Mouse (Mus musculus): ENCODE data around the gene Stra6. TPM values are rescaled to one million over a fixed set of nuclear protein-coding genes. Genes with fewer than 3 reads are reported as not detected.

The Stra6 gene
- total RNA-seq, 1 experiment, result 4.5 TPM

DNA sequence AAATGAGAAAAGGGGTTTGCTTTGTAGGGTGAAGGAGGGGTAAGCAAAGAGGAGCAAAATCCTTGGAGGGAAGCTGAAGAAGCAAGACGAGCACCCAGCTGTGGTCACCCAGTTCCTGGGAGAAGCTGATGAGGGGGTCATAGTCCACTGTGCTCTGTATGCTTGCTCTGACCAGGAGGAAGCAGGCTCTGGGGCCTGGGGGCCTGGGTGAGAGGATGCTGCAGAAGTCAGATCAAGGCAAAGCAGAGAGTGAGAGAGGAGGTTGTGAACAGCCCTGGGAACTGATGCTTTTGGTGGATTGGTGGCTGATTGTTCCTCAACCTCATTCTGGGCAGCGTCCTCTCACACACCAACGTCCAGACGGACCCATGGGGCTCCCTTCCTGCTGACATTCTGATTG lies 113.6 kb downstream of the Stra6 start:
- Histone ChIP-seq H3K4me1 (ENCODE audit: control insufficient read depth in 2 of 2, insufficient read depth in 2 of 2, low read length in 2 of 2, poor library complexity in 1 of 2) (peaks cover 0 to 5% of the 10 kb centered on the region in 2 experiments; a peak in 1 of 4 replicates), H3K27ac (ENCODE audit: insufficient read depth, low read depth, low read length, poor library complexity, severe bottlenecking) (no peak overlapping the region), H3K4me3 (ENCODE audit: insufficient read depth in 1 of 2, low read depth in 1 of 2, low read length in 2 of 2, poor library complexity in 1 of 2, severe bottlenecking in 1 of 2) (no peak overlapping the region), H3K9ac (ENCODE audit: insufficient read depth, low read depth, low read length, poor library complexity, severe bottlenecking) (no peak overlapping the region), H3K36me3 (ENCODE audit: control insufficient read depth, insufficient read depth, low read length, poor library complexity, severe bottlenecking) (no peaks in the 10 kb centered on the region), H3K9me3 (ENCODE audit: control insufficient read depth, insufficient read depth, low read depth, low read length) (no peaks in the 10 kb centered on the region)
- no peak for DNase-seq (ENCODE audit: low read depth, low spot score)
- TF ChIP-seq CHD2 (IDR thresholded peaks at IDR 0.05; ENCODE audit: low read depth, low read length), result no peak
- TF ChIP-seq HCFC1 (IDR thresholded peaks at IDR 0.05; ENCODE audit: borderline replicate concordance, insufficient read depth, low read length), result no peak
- no peak for TF ChIP-seq ZC3H11A (IDR thresholded peaks at IDR 0.05; ENCODE audit: borderline replicate concordance, low read depth, low read length)
- TF ChIP-seq MAFK (IDR thresholded peaks at IDR 0.05; ENCODE audit: insufficient read depth, low read depth, low read length), result no peak
- TF ChIP-seq ZNF384 (IDR thresholded peaks at IDR 0.05; ENCODE audit: low read depth, low read length), result no peak
- in situ Hi-C loops (cut with MboI; ENCODE audit: low sequenced_read_pairs in 2 of 2, unreplicated experiment in 2 of 2), result no loop called here

DNA sequence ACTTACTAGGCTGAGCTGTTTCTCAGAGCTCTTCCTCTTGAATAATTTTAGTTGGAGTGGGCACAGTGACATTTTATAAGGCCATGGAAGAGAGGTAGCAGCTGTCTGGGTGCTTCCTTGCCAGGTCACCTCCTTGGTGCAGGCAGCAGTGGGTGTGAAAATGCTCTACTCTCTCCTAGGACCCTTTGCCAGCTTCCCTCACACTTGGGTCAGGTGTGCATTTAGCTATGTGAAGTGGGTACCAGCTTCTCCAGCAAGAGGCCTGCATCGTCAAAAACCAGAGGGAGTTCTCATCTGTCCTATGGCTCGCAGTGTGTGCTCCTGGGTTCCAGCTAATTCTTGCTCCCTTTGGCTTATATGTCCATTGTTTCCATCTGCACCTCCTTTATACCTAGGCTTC lies 115.8 kb downstream of the Stra6 start:
- no peaks in the 10 kb centered on the region for H3K36me3 ChIP-seq (ENCODE audit: control insufficient read depth, insufficient read depth, low read length, poor library complexity, severe bottlenecking)
- TF ChIP-seq ZC3H11A (IDR thresholded peaks at IDR 0.05; ENCODE audit: borderline replicate concordance, low read depth, low read length) (no peak), ZNF384 (IDR thresholded peaks at IDR 0.05; ENCODE audit: low read depth, low read length) (no peak), MAFK (IDR thresholded peaks at IDR 0.05; ENCODE audit: insufficient read depth, low read depth, low read length) (no peak), CHD2 (IDR thresholded peaks at IDR 0.05; ENCODE audit: low read depth, low read length) (no peak), HCFC1 (IDR thresholded peaks at IDR 0.05; ENCODE audit: borderline replicate concordance, insufficient read depth, low read length) (no peak)
- H3K9ac ChIP-seq (ENCODE audit: insufficient read depth, low read depth, low read length, poor library complexity, severe bottlenecking), result no peak overlapping the region
- no peak overlapping the region for H3K27ac ChIP-seq (ENCODE audit: insufficient read depth, low read depth, low read length, poor library complexity, severe bottlenecking)
- no peaks in the 10 kb centered on the region for H3K9me3 ChIP-seq (ENCODE audit: control insufficient read depth, insufficient read depth, low read depth, low read length)
- in situ Hi-C loops (cut with MboI; ENCODE audit: low sequenced_read_pairs in 2 of 2, unreplicated experiment in 2 of 2), result no loop called here
- no peak overlapping the region for H3K4me3 ChIP-seq (ENCODE audit: insufficient read depth in 1 of 2, low read depth in 1 of 2, low read length in 2 of 2, poor library complexity in 1 of 2, severe bottlenecking in 1 of 2)
- DNase-seq (ENCODE audit: low read depth, low spot score), result no peak
- H3K4me1 ChIP-seq (ENCODE audit: control insufficient read depth in 2 of 2, insufficient read depth in 2 of 2, low read length in 2 of 2, poor library complexity in 1 of 2), result peaks cover 0 to 5% of the 10 kb centered on the region in 2 experiments; a peak in 1 of 4 replicates

DNA sequence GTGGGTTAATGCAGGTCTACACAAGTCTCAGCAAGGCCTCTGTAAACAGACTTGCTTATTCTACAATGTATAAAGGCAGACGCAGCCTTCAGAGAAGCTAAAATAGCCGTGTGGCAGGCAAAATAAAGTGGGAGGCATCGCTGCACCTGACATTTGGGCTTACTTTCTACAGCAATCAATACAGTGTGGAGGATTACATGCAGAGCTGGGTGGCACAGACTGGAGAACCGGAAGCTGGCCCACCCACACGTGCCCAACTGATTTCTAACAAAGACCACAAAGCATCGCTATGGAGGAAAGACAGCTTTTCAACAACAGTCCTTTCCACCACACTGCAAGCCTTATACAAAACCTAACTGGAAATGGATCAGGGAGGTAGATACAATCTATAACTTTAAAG lies 120.9 kb downstream of the Stra6 start:
- Histone ChIP-seq H3K4me1 (ENCODE audit: control insufficient read depth in 2 of 2, insufficient read depth in 2 of 2, low read length in 2 of 2, poor library complexity in 1 of 2) (no peaks in the 10 kb centered on the region), H3K36me3 (ENCODE audit: control insufficient read depth, insufficient read depth, low read length, poor library complexity, severe bottlenecking) (no peaks in the 10 kb centered on the region), H3K4me3 (ENCODE audit: insufficient read depth in 1 of 2, low read depth in 1 of 2, low read length in 2 of 2, poor library complexity in 1 of 2, severe bottlenecking in 1 of 2) (no peak overlapping the region), H3K9me3 (ENCODE audit: control insufficient read depth, insufficient read depth, low read depth, low read length) (no peaks in the 10 kb centered on the region), H3K27ac (ENCODE audit: insufficient read depth, low read depth, low read length, poor library complexity, severe bottlenecking) (no peak overlapping the region), H3K9ac (ENCODE audit: insufficient read depth, low read depth, low read length, poor library complexity, severe bottlenecking) (no peak overlapping the region)
- TF ChIP-seq CHD2 (IDR thresholded peaks at IDR 0.05; ENCODE audit: low read depth, low read length) (no peak), ZNF384 (IDR thresholded peaks at IDR 0.05; ENCODE audit: low read depth, low read length) (no peak), MAFK (IDR thresholded peaks at IDR 0.05; ENCODE audit: insufficient read depth, low read depth, low read length) (no peak), ZC3H11A (IDR thresholded peaks at IDR 0.05; ENCODE audit: borderline replicate concordance, low read depth, low read length) (no peak), HCFC1 (IDR thresholded peaks at IDR 0.05; ENCODE audit: borderline replicate concordance, insufficient read depth, low read length) (no peak)
- in situ Hi-C loops (cut with MboI; ENCODE audit: low sequenced_read_pairs in 2 of 2, unreplicated experiment in 2 of 2), result no loop called here
- DNase-seq (ENCODE audit: low read depth, low spot score), result no peak

DNA sequence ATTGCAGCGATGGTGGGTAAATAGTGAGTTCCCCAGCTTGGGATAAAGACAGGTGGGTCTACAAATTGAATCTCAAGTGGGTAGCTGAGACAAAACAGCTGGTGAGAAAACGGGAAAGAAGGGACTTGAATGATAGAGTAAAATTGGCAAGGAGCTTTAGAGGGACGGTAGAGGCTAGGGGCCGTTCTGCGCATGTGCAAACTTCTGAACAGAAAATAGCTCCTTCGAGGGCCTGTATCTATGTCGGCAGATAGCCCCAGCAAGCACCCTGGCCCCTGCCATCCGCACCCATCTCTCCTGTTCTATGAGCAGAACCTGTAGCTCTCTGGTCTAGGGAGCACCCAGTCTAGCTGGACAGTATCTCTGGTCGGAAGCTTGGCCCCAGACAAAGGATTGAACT lies 130.6 kb downstream of the Stra6 start:
- no peaks in the 10 kb centered on the region for H3K9me3 ChIP-seq (ENCODE audit: control insufficient read depth, insufficient read depth, low read depth, low read length)
- TF ChIP-seq ZNF384 (IDR thresholded peaks at IDR 0.05; ENCODE audit: low read depth, low read length), result no peak
- no peak for TF ChIP-seq ZC3H11A (IDR thresholded peaks at IDR 0.05; ENCODE audit: borderline replicate concordance, low read depth, low read length)
- TF ChIP-seq CHD2 (IDR thresholded peaks at IDR 0.05; ENCODE audit: low read depth, low read length), result no peak
- H3K36me3 ChIP-seq (ENCODE audit: control insufficient read depth, insufficient read depth, low read length, poor library complexity, severe bottlenecking), result no peaks in the 10 kb centered on the region
- no peak for DNase-seq (ENCODE audit: low read depth, low spot score)
- in situ Hi-C loops (cut with MboI; ENCODE audit: low sequenced_read_pairs in 2 of 2, unreplicated experiment in 2 of 2), result no loop called here
- H3K4me3 ChIP-seq (ENCODE audit: insufficient read depth in 1 of 2, low read depth in 1 of 2, low read length in 2 of 2, poor library complexity in 1 of 2, severe bottlenecking in 1 of 2), result no peak overlapping the region
- H3K9ac ChIP-seq (ENCODE audit: insufficient read depth, low read depth, low read length, poor library complexity, severe bottlenecking), result no peak overlapping the region
- no peak overlapping the region for H3K27ac ChIP-seq (ENCODE audit: insufficient read depth, low read depth, low read length, poor library complexity, severe bottlenecking)
- peaks cover 2 to 25% of the 10 kb centered on the region in 2 experiments; a peak in 2 of 4 replicates for H3K4me1 ChIP-seq (ENCODE audit: control insufficient read depth in 2 of 2, insufficient read depth in 2 of 2, low read length in 2 of 2, poor library complexity in 1 of 2)

DNA sequence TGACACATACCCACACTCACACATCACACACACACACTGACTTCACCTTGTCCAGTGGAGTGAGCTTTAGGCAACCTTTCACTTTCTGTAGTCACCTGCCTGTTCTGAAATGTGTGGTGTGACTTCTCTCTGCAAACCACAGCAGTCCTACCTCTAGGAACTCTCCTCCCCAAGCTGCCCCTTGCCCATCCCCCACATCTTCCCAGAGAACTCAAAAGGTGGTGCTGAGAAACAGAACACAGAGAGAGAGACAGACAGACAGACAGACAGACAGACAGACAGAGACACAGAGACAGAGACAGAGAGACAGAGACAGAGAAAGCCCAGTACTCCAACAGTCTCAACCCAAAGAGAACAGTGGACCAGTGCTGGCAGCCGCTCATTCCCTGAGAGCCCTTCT lies 132.1 kb downstream of the Stra6 start:
- no peak for DNase-seq (ENCODE audit: low read depth, low spot score)
- H3K4me3 ChIP-seq (ENCODE audit: insufficient read depth in 1 of 2, low read depth in 1 of 2, low read length in 2 of 2, poor library complexity in 1 of 2, severe bottlenecking in 1 of 2), result no peak overlapping the region

More for the DNA sequence above, 132.1 kb downstream of the Stra6 start:
- H3K4me1 ChIP-seq (ENCODE audit: control insufficient read depth in 2 of 2, insufficient read depth in 2 of 2, low read length in 2 of 2, poor library complexity in 1 of 2), result peaks cover 2 to 32% of the 10 kb centered on the region in 2 experiments; a peak in 2 of 4 replicates
- TF ChIP-seq HCFC1 (IDR thresholded peaks at IDR 0.05; ENCODE audit: borderline replicate concordance, insufficient read depth, low read length), result no peak
- TF ChIP-seq CHD2 (IDR thresholded peaks at IDR 0.05; ENCODE audit: low read depth, low read length), result no peak
- TF ChIP-seq ZNF384 (IDR thresholded peaks at IDR 0.05; ENCODE audit: low read depth, low read length), result no peak
- TF ChIP-seq MAFK (IDR thresholded peaks at IDR 0.05; ENCODE audit: insufficient read depth, low read depth, low read length), result no peak
- TF ChIP-seq ZC3H11A (IDR thresholded peaks at IDR 0.05; ENCODE audit: borderline replicate concordance, low read depth, low read length), result no peak
- no peak overlapping the region for H3K9ac ChIP-seq (ENCODE audit: insufficient read depth, low read depth, low read length, poor library complexity, severe bottlenecking)
- no peaks in the 10 kb centered on the region for H3K36me3 ChIP-seq (ENCODE audit: control insufficient read depth, insufficient read depth, low read length, poor library complexity, severe bottlenecking)
- in situ Hi-C loops (cut with MboI; ENCODE audit: low sequenced_read_pairs in 2 of 2, unreplicated experiment in 2 of 2), result no loop called here
- no peak overlapping the region for H3K27ac ChIP-seq (ENCODE audit: insufficient read depth, low read depth, low read length, poor library complexity, severe bottlenecking)
- no peaks in the 10 kb centered on the region for H3K9me3 ChIP-seq (ENCODE audit: control insufficient read depth, insufficient read depth, low read depth, low read length)

Data from ES-E14 (cell line).